Mouse (Mus musculus): Measurements from ENCODE around the gene Cd37. TPM values are rescaled to one million over a fixed set of nuclear protein-coding genes. Genes with fewer than 3 reads are reported as not detected.

The Cd37 gene
- total RNA-seq, 2 experiments from 2014 or later, result 2.1 to 3.6 TPM

GRCm38 (mm10) chr7:45202654-45203053 lies 36.3 kb downstream of the Cd37 start:
- DNase-seq, result no peak

GRCm38 (mm10) chr7:45198961-45199360 lies 40.0 kb downstream of the Cd37 start:
- DNase-seq, result no peak

GRCm38 (mm10) chr7:45198435-45198834 lies 40.5 kb downstream of the Cd37 start:
- DNase-seq, result peak; percentile 85

- no peak for DNase-seq
Observed at GRCm38 (mm10) chr7:45196994-45197393, 41.9 kb downstream of the Cd37 start.

- DNase-seq, result no peak
Observed at GRCm38 (mm10) chr7:45196176-45196535, 42.8 kb downstream of the Cd37 start.

GRCm38 (mm10) chr7:45195341-45196175 lies 43.4 kb downstream of the Cd37 start:
- DNase-seq, result no peak

- no peak for DNase-seq
Observed at GRCm38 (mm10) chr7:45193871-45194785, 44.8 kb downstream of the Cd37 start.

- DNase-seq, result no peak
Observed at GRCm38 (mm10) chr7:45193406-45193805, 45.5 kb downstream of the Cd37 start.

- DNase-seq, result no peak
Observed at GRCm38 (mm10) chr7:45192585-45193310, 46.2 kb downstream of the Cd37 start.

GRCm38 (mm10) chr7:45191803-45192363 lies 47.0 kb downstream of the Cd37 start:
- DNase-seq, result no peak

- no peak for DNase-seq
Observed at GRCm38 (mm10) chr7:45191161-45191560, 47.8 kb downstream of the Cd37 start.

- no peak for DNase-seq
Observed at GRCm38 (mm10) chr7:45190186-45190585, 48.7 kb downstream of the Cd37 start.

- no peak for DNase-seq
Observed at GRCm38 (mm10) chr7:45189600-45189999, 49.3 kb downstream of the Cd37 start.

GRCm38 (mm10) chr7:45185921-45186320 lies 53.0 kb downstream of the Cd37 start:
- DNase-seq, result no peak

- no peak for DNase-seq
Observed at GRCm38 (mm10) chr7:45183672-45184071, 55.2 kb downstream of the Cd37 start.

Other genes starting within 250 kb of the Cd37 start
- gene Irf3, start 241.5 kb downstream of the Cd37 start, total RNA-seq (2021), result 10 to 100 TPM; 42.0 to 43.0 TPM
- 10 to 100 TPM; 21.7 to 25.2 TPM for gene Bcl2l12, start 240.4 kb downstream of the Cd37 start, total RNA-seq (2021)
- 10 to 100 TPM; 78.5 to 80.3 TPM for gene Scaf1, start 222.8 kb downstream of the Cd37 start, total RNA-seq (2021)
- 10 to 100 TPM; 71.2 to 73.4 TPM for gene Rras, start 221.2 kb downstream of the Cd37 start, total RNA-seq (2021)
- gene Prr12, start 186.2 kb downstream of the Cd37 start, total RNA-seq (2021), result 10 to 100 TPM; 35.4 to 36.7 TPM
- 10 to 100 TPM; 31.7 to 34.6 TPM for gene Nosip, start 176.7 kb downstream of the Cd37 start, total RNA-seq (2021)
- gene Prrg2, start 176.4 kb downstream of the Cd37 start, total RNA-seq (2021), result 10 to 100 TPM in 1 of 2 experiments, 1 to 10 TPM in 1; 9.5 to 10.2 TPM
- gene Rcn3, start 146.9 kb downstream of the Cd37 start, total RNA-seq (2021), result 10 to 100 TPM; 88.0 to 90.9 TPM
- gene Fcgrt, start 135.3 kb downstream of the Cd37 start, total RNA-seq (2021), result 10 to 100 TPM; 35.3 to 41.1 TPM
- 100 to 1,000 TPM; 846 to 864 TPM for gene Rps11, start 114.7 kb downstream of the Cd37 start, total RNA-seq (2021)
- gene Rpl13a, start 110.4 kb downstream of the Cd37 start, total RNA-seq (2021), result 1,000 to 10,000 TPM; 1,039 to 1,207 TPM
- gene Gm45713, start 102.9 kb downstream of the Cd37 start, total RNA-seq (2021), result not detected
- gene Flt3l, start 102.7 kb downstream of the Cd37 start, total RNA-seq (2021), result 1 to 10 TPM; 1.5 to 2.1 TPM
- gene Pih1d1, start 84.8 kb downstream of the Cd37 start, total RNA-seq (2021), result 10 to 100 TPM; 58.5 to 67.0 TPM
- gene Aldh16a1, start 84.5 kb downstream of the Cd37 start, total RNA-seq (2021), result 10 to 100 TPM; 44.8 to 53.8 TPM
- gene Slc17a7, start 75.2 kb downstream of the Cd37 start, total RNA-seq (2021), result 10 to 100 TPM in 1 of 2 experiments, 1 to 10 TPM in 1; 9.1 to 12.4 TPM
- not detected for gene Gfy, start 59.5 kb downstream of the Cd37 start, total RNA-seq (2021)
- not detected for gene Pth2, start 58.1 kb downstream of the Cd37 start, total RNA-seq (2021)
- under 1 TPM in 1 of 2 experiments, not detected in 1; 0.25 TPM for gene Ccdc155, start 34.2 kb downstream of the Cd37 start, total RNA-seq (2021)
- gene Dkkl1, start 27.0 kb downstream of the Cd37 start, total RNA-seq (2021), result not detected
- 10 to 100 TPM; 66.4 to 69.4 TPM for gene Tead2, start 23.4 kb downstream of the Cd37 start, total RNA-seq (2021)
- gene Slc6a16, start 2.0 kb upstream of the Cd37 start, total RNA-seq (2021), result under 1 TPM in 1 of 2 experiments, not detected in 1; 0.18 TPM
- not detected for gene Slc6a21, start 38.4 kb upstream of the Cd37 start, total RNA-seq (2021)
- 10 to 100 TPM; 26.2 to 29.2 TPM for gene Trpm4, start 94.7 kb upstream of the Cd37 start, total RNA-seq (2021)
- gene Hrc, start 96.2 kb upstream of the Cd37 start, total RNA-seq (2021), result 100 to 1,000 TPM; 182 to 202 TPM
- under 1 TPM; 0.26 to 0.34 TPM for gene Ppfia3, start 127.9 kb upstream of the Cd37 start, total RNA-seq (2021)
- 1 to 10 TPM; 1.5 to 2.4 TPM for gene Lin7b, start 131.5 kb upstream of the Cd37 start, total RNA-seq (2021)
- 100 to 1,000 TPM; 203 to 223 TPM for gene Snrnp70, start 156.6 kb upstream of the Cd37 start, total RNA-seq (2021)
- under 1 TPM; 0.43 to 0.59 TPM for gene Kcna7, start 166.5 kb upstream of the Cd37 start, total RNA-seq (2021)
- gene Ntf5, start 174.6 kb upstream of the Cd37 start, total RNA-seq (2021), result under 1 TPM; 0.17 to 0.43 TPM
- gene Lhb, start 181.7 kb upstream of the Cd37 start, total RNA-seq (2021), result not detected
- 10 to 100 TPM; 82.7 to 90.3 TPM for gene Gys1, start 195.7 kb upstream of the Cd37 start, total RNA-seq (2021)
- 10 to 100 TPM; 38.7 to 39.3 TPM for gene Ruvbl2, start 199.0 kb upstream of the Cd37 start, total RNA-seq (2021)
- 100 to 1,000 TPM; 302 to 316 TPM for gene Ftl1, start 220.8 kb upstream of the Cd37 start, total RNA-seq (2021)
- gene Bax, start 227.8 kb upstream of the Cd37 start, total RNA-seq (2021), result 10 to 100 TPM; 48.6 to 50.7 TPM
- gene Tulp2, start 242.8 kb upstream of the Cd37 start, total RNA-seq (2021), result 1 to 10 TPM in 1 of 2 experiments, not detected in 1; 1.1 TPM
- gene Gm45808, start 247.7 kb upstream of the Cd37 start, total RNA-seq (2021), result 1 to 10 TPM; 2.0 to 2.1 TPM
- 1 to 10 TPM; 3.5 to 4.7 TPM for gene Dhdh, start 249.7 kb upstream of the Cd37 start, total RNA-seq (2021)

Data from heart, postnatal 4 days (tissue).